Mouse (Mus musculus) MEL (cell line): ENCODE results near the gene Znhit6. TPM values are rescaled to one million over a fixed set of nuclear protein-coding genes. Genes with fewer than 3 reads are reported as not detected.

Experiments
- DNase-seq: peaks from one replicate; pipeline ENCODE4 v3.0.0; 2011; ENCODE audit warnings: low read depth, low spot score
- H3K27ac ChIP-seq: 2 replicates; pipeline ENCODE4 v1.5.1; 2012; ENCODE audit warnings: low read depth, mild to moderate bottlenecking, control low read depth, low read length, moderate library complexity; ENCODE audit not compliant: control insufficient read depth
- H3K27me3 ChIP-seq, 2 experiments: fragments of 150-350 bp in 1 of 2; sonication (generic) in 1 of 2; 2 replicates each; pipeline ENCODE4 v1.6.1; 2012; ENCODE audit warnings: low read length in 2 of 2, mild to moderate bottlenecking in 2 of 2, improper control_type of control experiment in 1 of 2, moderate library complexity in 1 of 2; ENCODE audit not compliant: insufficient read depth in 2 of 2, control insufficient read depth in 1 of 2
- H3K36me3 ChIP-seq, 2 experiments: 2 replicates each; pipeline ENCODE4 v1.6.1; 2012 to 2014; ENCODE audit warnings: low read length in 2 of 2, improper control_type of control experiment in 1 of 2, inconsistent platforms in 1 of 2, mild to moderate bottlenecking in 1 of 2; ENCODE audit not compliant: insufficient read depth in 2 of 2, control insufficient read depth in 1 of 2
- H3K4me1 ChIP-seq, 2 experiments: fragments of 150-350 bp in 1 of 2; sonication (generic) in 1 of 2; 2 replicates each; pipeline ENCODE4 v1.6.1; 2012; ENCODE audit warnings: low read length in 2 of 2, improper control_type of control experiment in 1 of 2, mild to moderate bottlenecking in 1 of 2; ENCODE audit not compliant: insufficient read depth in 2 of 2, control insufficient read depth in 1 of 2
- H3K4me3 ChIP-seq, 2 experiments: fragments of 150-350 bp in 1 of 2; sonication (generic) in 1 of 2; 2 replicates each; pipeline ENCODE4 v1.5.1; 2012; ENCODE audit warnings: low read depth in 2 of 2, low read length in 2 of 2, mild to moderate bottlenecking in 2 of 2, moderate library complexity in 2 of 2, control low read depth in 1 of 2, improper control_type of control experiment in 1 of 2; ENCODE audit not compliant: control insufficient read depth in 1 of 2, insufficient read depth in 1 of 2
- H3K79me2 ChIP-seq: 2 replicates; pipeline ENCODE4 v1.6.1; 2012; ENCODE audit warnings: mild to moderate bottlenecking, low read length, moderate library complexity; ENCODE audit not compliant: control insufficient read depth, poor library complexity, insufficient read depth
- H3K9ac ChIP-seq: 2 replicates; pipeline ENCODE4 v1.6.1; 2012; ENCODE audit warnings: low read depth, mild to moderate bottlenecking, control low read depth, low read length, moderate library complexity; ENCODE audit not compliant: control insufficient read depth, poor library complexity, severe bottlenecking
- H3K9me3 ChIP-seq: fragments of 150-350 bp; sonication (generic); replicated peaks from 2 replicates; pipeline ENCODE4 v1.6.1; 2012; ENCODE audit warnings: mild to moderate bottlenecking, low read length, improper control_type of control experiment, moderate library complexity; ENCODE audit not compliant: insufficient read depth
- CHD1 ChIP-seq: IDR thresholded peaks from 2 replicates; pipeline ENCODE4 v1.6.1; 2012; ENCODE audit warnings: low read depth, mild to moderate bottlenecking, inconsistent platforms, low read length, improper control_type of control experiment
- ELF1 ChIP-seq: IDR thresholded peaks from 2 replicates; pipeline ENCODE4 v1.6.1; 2014; ENCODE audit warnings: low read depth, mild to moderate bottlenecking, inconsistent platforms, low read length, improper control_type of control experiment, moderate library complexity
- ETS1 ChIP-seq: IDR thresholded peaks from 2 replicates; pipeline ENCODE4 v1.6.1; 2012; ENCODE audit warnings: low read depth, mild to moderate bottlenecking, inconsistent platforms, low read length, improper control_type of control experiment, moderate library complexity
- GABPA ChIP-seq: IDR thresholded peaks from 2 replicates; pipeline ENCODE4 v1.6.1; 2012; ENCODE audit warnings: low read depth, mild to moderate bottlenecking, inconsistent platforms, low read length, improper control_type of control experiment, moderate library complexity
- GATA1 ChIP-seq: IDR thresholded peaks from 2 replicates; pipeline ENCODE4 v1.6.1; 2011; ENCODE audit warnings: low read depth, low read length, improper control_type of control experiment
- HCFC1 ChIP-seq: IDR thresholded peaks from 2 replicates; pipeline ENCODE4 v1.6.1; 2012; ENCODE audit warnings: low read depth, mild to moderate bottlenecking, inconsistent platforms, low read length, improper control_type of control experiment, moderate library complexity
- JUND ChIP-seq: IDR thresholded peaks from 2 replicates; pipeline ENCODE4 v1.6.1; 2011; ENCODE audit warnings: low read depth, mild to moderate bottlenecking, improper control_type of control experiment, low read length
- MAFK ChIP-seq: IDR thresholded peaks from 2 replicates; pipeline ENCODE4 v1.6.1; 2011; ENCODE audit warnings: low read depth, mild to moderate bottlenecking, low read length, improper control_type of control experiment, borderline replicate concordance
- MAX ChIP-seq: IDR thresholded peaks from 2 replicates; pipeline ENCODE4 v1.6.1; 2011; ENCODE audit warnings: low read length, improper control_type of control experiment
- MAZ ChIP-seq: IDR thresholded peaks from 2 replicates; pipeline ENCODE4 v1.6.1; 2012; ENCODE audit warnings: low read depth, mild to moderate bottlenecking, inconsistent platforms, low read length, improper control_type of control experiment
- MEF2A ChIP-seq: IDR thresholded peaks from 2 replicates; pipeline ENCODE4 v1.6.1; 2014; ENCODE audit warnings: low read depth, mild to moderate bottlenecking, inconsistent platforms, low read length, improper control_type of control experiment; ENCODE audit not compliant: poor library complexity, insufficient replicate concordance, severe bottlenecking; ENCODE audit errors: extremely low read depth
- MXI1 ChIP-seq: IDR thresholded peaks from 2 replicates; pipeline ENCODE4 v1.6.1; 2011; ENCODE audit warnings: mild to moderate bottlenecking, low read depth, low read length, improper control_type of control experiment
- MYB ChIP-seq: IDR thresholded peaks from 2 replicates; pipeline ENCODE4 v1.6.1; 2011; ENCODE audit warnings: mild to moderate bottlenecking, low read depth, low read length, improper control_type of control experiment
- MYC ChIP-seq: IDR thresholded peaks from 2 replicates; pipeline ENCODE4 v1.6.1; 2011; ENCODE audit warnings: low read depth, mild to moderate bottlenecking, low read length, improper control_type of control experiment, moderate library complexity
- NELFE ChIP-seq: IDR thresholded peaks from 2 replicates; pipeline ENCODE4 v1.6.1; 2011; ENCODE audit warnings: low read depth, low read length, improper control_type of control experiment
- POLR2A ChIP-seq, 2 experiments: IDR thresholded peaks; 2 replicates each; pipeline ENCODE4 v1.6.1; 2011 to 2012; ENCODE audit warnings: low read length in 2 of 2, mild to moderate bottlenecking in 2 of 2, control low read depth in 1 of 2, improper control_type of control experiment in 1 of 2, low read depth in 1 of 2, moderate library complexity in 1 of 2; ENCODE audit not compliant: control insufficient read depth in 1 of 2, insufficient read depth in 1 of 2, poor library complexity in 1 of 2
- POLR2AphosphoS2 ChIP-seq: IDR thresholded peaks from 2 replicates; pipeline ENCODE4 v1.6.1; 2011; ENCODE audit warnings: low read length, improper control_type of control experiment
- RAD21 ChIP-seq: IDR thresholded peaks from 2 replicates; pipeline ENCODE4 v1.6.1; 2011; ENCODE audit warnings: mild to moderate bottlenecking, low read depth, low read length, improper control_type of control experiment
- RCOR1 ChIP-seq: IDR thresholded peaks from 2 replicates; pipeline ENCODE4 v1.6.1; 2012; ENCODE audit warnings: low read depth, mild to moderate bottlenecking, inconsistent platforms, low read length, improper control_type of control experiment
- TAL1 ChIP-seq: IDR thresholded peaks from 2 replicates; pipeline ENCODE4 v1.6.1; 2012; ENCODE audit warnings: mild to moderate bottlenecking, inconsistent platforms, low read length, moderate library complexity, mixed read lengths
- TBP ChIP-seq: IDR thresholded peaks from 2 replicates; pipeline ENCODE4 v1.8.0; 2011; ENCODE audit warnings: low read depth, low read length, improper control_type of control experiment
- UBTF ChIP-seq: IDR thresholded peaks from 2 replicates; pipeline ENCODE4 v1.6.1; 2012; ENCODE audit warnings: low read depth, mild to moderate bottlenecking, inconsistent platforms, low read length, improper control_type of control experiment, moderate library complexity, borderline replicate concordance; ENCODE audit not compliant: insufficient read depth
- USF1 ChIP-seq: IDR thresholded peaks from 2 replicates; pipeline ENCODE4 v1.6.1; 2014; ENCODE audit warnings: low read depth, mild to moderate bottlenecking, inconsistent platforms, low read length, improper control_type of control experiment, moderate library complexity
- polyA plus RNA-seq, 2 experiments: library from polyadenylated mRNA; stranded (reverse) in 1 of 2; unstranded in 1 of 2; fragments of >175 nt in 1 of 2; fragments of >200 nt in 1 of 2; gene quantifications; 2 replicates each; pipeline versions ENCODE4 v1.2.1 to v1.2.4; 2012; ENCODE audit warnings: low replicate concordance in 2 of 2, low read depth in 1 of 2; ENCODE audit not compliant: insufficient read length in 2 of 2, insufficient read depth in 1 of 2, missing spikeins in 1 of 2
- total RNA-seq: library from RNA; depleted of rRNA; stranded (reverse); fragments of 300-350 nt; gene quantifications from 2 replicates; pipeline ENCODE4 v1.2.3, GENCODE M21; 2012

Znhit6 gene
- total and polyA plus RNA-seq, 3 experiments: 35.2 to 337 (median 61.4) TPM

DNA sequence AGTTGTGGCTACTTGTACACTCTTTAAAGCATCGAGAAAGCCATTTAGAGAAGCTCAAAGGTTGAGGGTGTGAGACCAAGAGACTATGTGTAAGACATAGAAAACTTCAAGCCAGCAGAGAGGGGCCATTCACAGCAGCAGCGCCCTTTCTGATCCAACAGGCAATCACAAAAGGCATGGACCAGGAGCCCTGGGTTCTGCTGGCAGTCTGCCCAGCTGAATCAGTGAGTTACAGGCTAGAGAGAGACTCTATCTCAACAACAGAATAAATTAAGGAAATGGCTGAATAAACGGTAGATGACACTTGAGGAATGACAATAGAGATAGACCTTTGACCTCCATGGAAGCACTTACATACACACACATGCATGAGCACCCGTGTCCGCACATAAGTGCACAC, 52.6 kb downstream of the Znhit6 start:
- Histone ChIP-seq H3K79me2 (no peaks in the 10 kb centered on the region), H3K4me3 (no peak overlapping the region), H3K9ac (no peak overlapping the region), H3K36me3 (no peaks in the 10 kb centered on the region), H3K9me3 (no peaks in the 10 kb centered on the region), H3K27ac (no peak overlapping the region), H3K27me3 (no peaks in the 10 kb centered on the region), H3K4me1 (no peaks in the 10 kb centered on the region)
- DNase-seq: no peak
- TF ChIP-seq ELF1: no peak
- TF ChIP-seq GABPA: no peak
- TF ChIP-seq MAZ: no peak
- no peak for TF ChIP-seq NELFE
- no peak for TF ChIP-seq UBTF
- TF ChIP-seq MXI1: no peak
- TF ChIP-seq MYC: no peak
- TF ChIP-seq TBP: no peak
- no peak for TF ChIP-seq GATA1
- TF ChIP-seq MAX: no peak
- TF ChIP-seq JUND: no peak
- TF ChIP-seq USF1: no peak
- no peak for TF ChIP-seq POLR2A (IDR thresholded peaks at IDR 0.05; ENCODE audit: control insufficient read depth in 1 of 2, insufficient read depth in 1 of 2, low read depth in 1 of 2, low read length in 2 of 2, poor library complexity in 1 of 2)
- TF ChIP-seq MAFK: no peak
- no peak for TF ChIP-seq CHD1
- no peak for TF ChIP-seq ETS1
- no peak for TF ChIP-seq TAL1
- no peak for TF ChIP-seq MEF2A
- TF ChIP-seq RAD21: no peak

DNA sequence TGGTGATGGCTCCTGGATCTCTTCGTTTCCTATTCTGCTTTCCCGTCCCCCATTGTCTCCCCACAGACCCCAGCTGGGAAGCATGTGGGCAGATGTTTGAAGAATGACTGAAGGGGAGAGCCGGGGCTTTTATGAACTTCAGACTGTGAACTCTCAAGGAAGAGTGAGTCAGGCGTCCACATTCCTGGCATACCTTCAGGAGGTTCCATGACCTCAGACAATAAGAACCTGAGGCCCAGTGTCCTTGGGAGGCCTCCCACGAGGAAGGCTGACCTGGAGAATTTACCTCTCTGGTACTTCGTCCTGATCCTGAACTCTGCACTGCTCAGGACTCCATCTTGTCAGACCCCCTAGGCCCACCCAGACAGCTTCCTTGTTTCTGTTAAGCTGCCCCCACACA, 56.9 kb downstream of the Znhit6 start:
- Histone ChIP-seq H3K4me3 (no peak overlapping the region), H3K27me3 (no peaks in the 10 kb centered on the region), H3K9me3 (no peaks in the 10 kb centered on the region), H3K79me2 (no peaks in the 10 kb centered on the region), H3K36me3 (no peaks in the 10 kb centered on the region), H3K27ac (no peak overlapping the region), H3K4me1 (no peaks in the 10 kb centered on the region), H3K9ac (no peak overlapping the region)
- DNase-seq: no peak
- no peak for TF ChIP-seq MYB
- no peak for TF ChIP-seq POLR2AphosphoS2
- TF ChIP-seq RCOR1: no peak
- no peak for TF ChIP-seq GATA1
- TF ChIP-seq HCFC1: no peak
